Mouse (Mus musculus) adrenal gland, postnatal 25 days (tissue): Measurements from ENCODE around the gene Scgb1b12. TPM values are rescaled to one million over a fixed set of nuclear protein-coding genes. Genes with fewer than 3 reads are reported as not detected.
"Not testable (repeated sequence)": the region's sequence is repeated elsewhere in the genome, so short reads cannot be mapped to it uniquely, and the experiment has no call there.

ENCODE experiments used
- DNase-seq: peaks from one replicate; pipeline ENCODE4 v3.0.0; 2021; ENCODE audit warnings: mixed read lengths
- long read RNA-seq: library from polyadenylated mRNA; stranded (forward); transcript quantifications from one replicate; pipeline ENCODE4 v2.0.0, GENCODE M21; 2021
- total RNA-seq: library from RNA; stranded (reverse); gene quantifications from 2 replicates; pipeline ENCODE4 v1.2.3, GENCODE M21; 2021

The Scgb1b12 gene
- total RNA-seq, result not detected in 2 replicates
- long read RNA-seq, result 0 reads

GRCm38 (mm10) chr7:32333882-32334281 lies at the start of gene Scgb1b12:
Gene Scgb1b12, plus strand, starts transcription at chr7:32334182.
- not testable (repeated sequence) for DNase-seq

- DNase-seq, result not testable (repeated sequence)
Observed at GRCm38 (mm10) chr7:32327145-32327544, 6.8 kb upstream of the Scgb1b12 start, which contains the start of gene Scgb2b12. Gene Scgb2b12, minus strand, starts transcription at chr7:32327245.

Other genes with a start within 250 kb of the Scgb1b12 start
- gene Scgb1b10, start 233.3 kb upstream of the Scgb1b12 start, total RNA-seq, result not detected in 2 replicates
- not detected in 2 replicates for gene Scgb2b11, start 123.0 kb upstream of the Scgb1b12 start, total RNA-seq
- gene Scgb1b11, start 111.3 kb upstream of the Scgb1b12 start, total RNA-seq, result not detected in 2 replicates
- gene Scgb2b12, start 6.9 kb upstream of the Scgb1b12 start, total RNA-seq, result not detected in 2 replicates
- not detected in 2 replicates for gene Scgb1b29, start 107.4 kb downstream of the Scgb1b12 start, total RNA-seq